Mouse (Mus musculus): ENCODE measurements around the gene Herc6. TPM values are rescaled to one million over a fixed set of nuclear protein-coding genes. Genes with fewer than 3 reads are reported as not detected.

The Herc6 gene
- total and polyA plus RNA-seq, 3 experiments = 2.4 to 5.1 TPM; not detected in 1

DNA sequence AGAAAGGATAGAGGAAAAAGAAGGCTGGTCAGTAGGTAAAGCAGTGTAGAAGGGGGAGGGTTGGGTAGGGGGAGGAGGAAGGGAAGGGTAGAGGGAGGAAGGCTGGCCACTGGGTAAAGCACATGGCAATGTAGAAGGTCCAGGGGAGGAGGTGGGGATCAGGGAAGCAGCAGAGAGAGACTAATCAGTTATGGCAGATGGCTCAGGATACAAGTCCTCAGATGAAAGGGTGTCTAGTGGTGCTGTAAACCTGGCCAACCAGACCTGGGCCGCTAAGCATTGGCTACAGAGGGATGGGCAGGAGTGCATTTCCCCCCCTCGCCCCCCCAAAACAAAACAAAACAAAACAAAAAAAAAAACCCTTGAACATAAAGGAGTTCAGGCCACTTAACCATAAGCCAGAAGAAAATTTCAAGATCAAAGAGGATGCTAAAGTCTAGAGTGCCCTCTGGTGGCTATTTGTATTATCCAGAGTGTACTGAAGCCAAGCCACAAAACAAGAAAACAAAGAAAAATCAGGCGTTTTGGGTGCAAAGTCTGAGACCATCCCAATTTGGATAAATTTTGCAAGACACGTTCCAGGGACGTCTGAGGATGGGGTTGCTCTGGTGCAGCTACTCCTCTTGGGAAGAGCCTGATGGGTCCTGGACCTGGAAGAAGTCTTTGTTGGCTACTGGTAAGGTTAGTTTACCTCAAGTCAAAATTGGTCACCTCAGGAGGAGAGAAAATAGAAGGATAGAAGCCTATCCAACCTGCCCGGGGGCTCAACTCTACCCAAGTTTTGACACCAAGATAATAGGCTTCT, 10.4 kb upstream of the Herc6 start (continued):
- TF ChIP-seq CTCF (IDR thresholded peaks at IDR 0.05 in 2 of 3, conservative IDR thresholded peaks at IDR 0.05 in 1 of 3; ENCODE audit: control insufficient read depth in 1 of 3, insufficient read depth in 1 of 3, low read depth in 2 of 3, low read length in 3 of 3, poor library complexity in 1 of 3, severe bottlenecking in 1 of 3) (peak in 2 of 3 experiments; percentile 54 to 86; a peak in 4 of 6 replicates), POLR2AphosphoS2 (IDR thresholded peaks at IDR 0.05; ENCODE audit: low read length) (no peak), ETS1 (IDR thresholded peaks at IDR 0.05; ENCODE audit: low read depth, low read length) (no peak), MAZ (IDR thresholded peaks at IDR 0.05; ENCODE audit: low read depth, low read length) (no peak), MXI1 (IDR thresholded peaks at IDR 0.05; ENCODE audit: low read depth, low read length) (no peak)

DNA sequence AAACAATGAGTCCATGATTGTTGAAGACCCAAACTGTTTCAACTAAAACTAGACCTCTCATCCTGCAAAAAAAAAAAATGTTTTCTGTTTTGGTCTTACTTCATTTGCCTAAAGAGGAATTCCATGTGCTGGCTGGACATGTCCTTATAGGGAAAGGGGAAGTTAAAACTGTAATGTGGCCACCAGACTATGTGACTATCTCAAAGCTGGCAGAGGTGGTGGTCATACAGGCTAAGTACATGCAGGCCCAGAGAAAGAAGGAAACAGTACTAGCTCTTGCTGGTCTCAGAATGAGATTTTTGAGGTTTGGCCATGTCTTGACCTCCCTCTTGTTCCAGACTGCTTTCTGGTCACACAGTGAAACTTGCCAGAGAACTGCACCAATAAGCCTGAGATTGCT, 9.2 kb upstream of the Herc6 start:
- TF ChIP-seq SMC3 (IDR thresholded peaks at IDR 0.05; ENCODE audit: low read depth, low read length) (no peak), ZMIZ1 (IDR thresholded peaks at IDR 0.05; ENCODE audit: low read depth, low read length) (no peak), USF2 (IDR thresholded peaks at IDR 0.05; ENCODE audit: borderline replicate concordance in 1 of 2, insufficient read depth in 1 of 2, low read depth in 1 of 2, low read length in 2 of 2) (no peak)
- DNase-seq (ENCODE audit: low read depth, low spot score) = no peak
- H3K27me3 ChIP-seq (ENCODE audit: control insufficient read depth in 1 of 2, insufficient read depth in 2 of 2, low read length in 2 of 2) = no peaks in the 10 kb centered on the region; a peak in 1 of 4 replicates
- H3K27ac ChIP-seq (ENCODE audit: control insufficient read depth, low read depth, low read length) = no peak overlapping the region
- no peaks in the 10 kb centered on the region for H3K4me1 ChIP-seq (ENCODE audit: control insufficient read depth in 1 of 2, insufficient read depth in 2 of 2, low read length in 2 of 2)
- no peak overlapping the region for H3K9ac ChIP-seq (ENCODE audit: control insufficient read depth, low read depth, low read length, poor library complexity, severe bottlenecking)
- H3K9me3 ChIP-seq (replicated peaks; ENCODE audit: insufficient read depth, low read length) = no peaks in the 10 kb centered on the region
- H3K36me3 ChIP-seq (ENCODE audit: control insufficient read depth in 1 of 2, insufficient read depth in 2 of 2, low read length in 2 of 2) = no peaks in the 10 kb centered on the region
- no peak overlapping the region for H3K4me3 ChIP-seq (ENCODE audit: control insufficient read depth in 1 of 2, insufficient read depth in 1 of 2, low read depth in 2 of 2, low read length in 2 of 2)
- H3K79me2 ChIP-seq (ENCODE audit: control insufficient read depth, insufficient read depth, low read length, poor library complexity) = no peaks in the 10 kb centered on the region

DNA sequence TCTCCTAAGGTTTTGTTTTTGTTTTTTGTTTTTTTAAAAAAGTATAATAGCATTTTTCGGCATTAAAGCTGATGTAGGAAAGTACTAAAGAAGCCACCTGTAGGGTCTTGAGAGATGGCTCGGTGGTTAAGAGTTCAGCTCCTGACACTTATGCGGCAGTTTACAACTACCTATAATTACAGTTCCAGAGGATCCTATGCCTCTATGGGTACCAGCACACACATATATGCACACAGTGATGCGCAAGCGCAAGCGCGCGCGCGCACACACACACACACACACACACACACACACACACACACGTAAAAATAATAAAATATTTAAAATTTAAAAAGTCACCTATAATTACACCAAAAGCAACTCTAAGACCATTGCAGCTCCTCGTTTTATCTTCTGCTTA, 795 bp downstream of the Herc6 start:
- Histone ChIP-seq H3K9ac (ENCODE audit: control insufficient read depth, low read depth, low read length, poor library complexity, severe bottlenecking) (peak overlapping the region; percentile 73), H3K4me3 (ENCODE audit: control insufficient read depth in 1 of 2, insufficient read depth in 1 of 2, low read depth in 2 of 2, low read length in 2 of 2) (peak overlapping the region; percentile 72 to 96)

DNA sequence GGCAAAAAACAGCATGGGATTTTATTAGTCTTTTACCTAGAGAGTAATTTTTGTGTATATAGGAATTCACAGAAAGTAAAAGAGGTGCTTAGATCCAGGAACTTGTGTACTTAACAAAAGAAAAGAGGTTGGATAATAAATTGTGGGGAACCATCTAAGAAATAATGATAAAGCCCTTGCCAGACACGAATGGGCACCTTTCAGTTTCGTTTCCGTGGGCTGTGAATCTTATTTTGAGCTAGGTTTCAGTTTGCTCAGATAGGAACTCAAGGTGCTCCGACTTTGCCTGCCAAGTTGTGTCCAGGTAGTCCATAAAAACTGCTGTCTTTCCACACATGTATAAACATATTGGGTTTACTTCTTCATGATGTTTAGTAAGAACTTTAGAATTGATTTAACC, 1.6 kb downstream of the Herc6 start:
- no peaks in the 10 kb centered on the region; the same call in 1 of the 2 replicates for H3K79me2 ChIP-seq (ENCODE audit: control insufficient read depth, insufficient read depth, low read length, poor library complexity)
- H3K27me3 ChIP-seq (ENCODE audit: control insufficient read depth in 1 of 2, insufficient read depth in 2 of 2, low read length in 2 of 2) = no peaks in the 10 kb centered on the region
- no peaks in the 10 kb centered on the region for H3K36me3 ChIP-seq (ENCODE audit: control insufficient read depth in 1 of 2, insufficient read depth in 2 of 2, low read length in 2 of 2)
- TF ChIP-seq USF1 (IDR thresholded peaks at IDR 0.05; ENCODE audit: low read depth, low read length) (no peak), MXI1 (IDR thresholded peaks at IDR 0.05; ENCODE audit: low read depth, low read length) (0 out of 2 replicates have a peak, but pooled peaks have one; percentile 26), ETS1 (IDR thresholded peaks at IDR 0.05; ENCODE audit: low read depth, low read length) (peak; percentile 66; the same call in 1 of the 2 replicates)
- H3K4me1 ChIP-seq (ENCODE audit: control insufficient read depth in 1 of 2, insufficient read depth in 2 of 2, low read length in 2 of 2) = no peaks in the 10 kb centered on the region
- H3K9me3 ChIP-seq (replicated peaks; ENCODE audit: insufficient read depth, low read length) = no peaks in the 10 kb centered on the region
- no peak overlapping the region for H3K27ac ChIP-seq (ENCODE audit: control insufficient read depth, low read depth, low read length)
- peak overlapping the region; percentile 68 for H3K9ac ChIP-seq (ENCODE audit: control insufficient read depth, low read depth, low read length, poor library complexity, severe bottlenecking)
- DNase-seq (ENCODE audit: low read depth, low spot score) = peak; percentile 58
- H3K4me3 ChIP-seq (ENCODE audit: control insufficient read depth in 1 of 2, insufficient read depth in 1 of 2, low read depth in 2 of 2, low read length in 2 of 2) = peak overlapping the region; percentile 70 to 96

More for the DNA sequence above, 795 bp downstream of the Herc6 start:
- peak; percentile 70 for DNase-seq (ENCODE audit: low read depth, low spot score)
- H3K4me1 ChIP-seq (ENCODE audit: control insufficient read depth in 1 of 2, insufficient read depth in 2 of 2, low read length in 2 of 2) = no peaks in the 10 kb centered on the region
- H3K27me3 ChIP-seq (ENCODE audit: control insufficient read depth in 1 of 2, insufficient read depth in 2 of 2, low read length in 2 of 2) = no peaks in the 10 kb centered on the region
- peak; percentile 78 for TF ChIP-seq NRF1 (IDR thresholded peaks at IDR 0.05; ENCODE audit: insufficient read depth, low read depth, low read length, poor library complexity, severe bottlenecking)
- 0 out of 2 replicates have a peak, but pooled peaks have one; percentile 7 for TF ChIP-seq NELFE (IDR thresholded peaks at IDR 0.05; ENCODE audit: low read depth, low read length)
- 0 out of 2 replicates have a peak, but pooled peaks have one; percentile 8 for TF ChIP-seq ETS1 (IDR thresholded peaks at IDR 0.05; ENCODE audit: low read depth, low read length)
- TF ChIP-seq RCOR1 (IDR thresholded peaks at IDR 0.05; ENCODE audit: low read depth, low read length) = no peak
- TF ChIP-seq SIN3A (IDR thresholded peaks at IDR 0.05; ENCODE audit: low read length) = 0 out of 2 replicates have a peak, but pooled peaks have one; percentile 1
- H3K36me3 ChIP-seq (ENCODE audit: control insufficient read depth in 1 of 2, insufficient read depth in 2 of 2, low read length in 2 of 2) = no peaks in the 10 kb centered on the region
- peak overlapping the region; percentile 43 for H3K27ac ChIP-seq (ENCODE audit: control insufficient read depth, low read depth, low read length)
- no peaks in the 10 kb centered on the region for H3K9me3 ChIP-seq (replicated peaks; ENCODE audit: insufficient read depth, low read length)
- no peaks in the 10 kb centered on the region; the same call in 1 of the 2 replicates for H3K79me2 ChIP-seq (ENCODE audit: control insufficient read depth, insufficient read depth, low read length, poor library complexity)

Measured in MEL (cell line).